ENCODE assay signal across 16 mouse cellular contexts in genomic region chr2:128313582-128313918, GRCm38 (mm10).
DNase-seq lines count a peak whose midpoint lies in the region; TF ChIP-seq lines count a peak whose summit lies in the region.
"Had no signal": no experiment of that assay in that cellular context is flagged by ENCODE, and none has a peak within 500 bp of the region (broad histone marks: within the 10 kb centered on the region; RNA-seq: fewer than 3 reads in every experiment).

No protein-coding gene starts in this region.

- H3K27me3 ChIP-seq in heart, adult 2 months (ENCODE audit: control insufficient read depth, insufficient read depth, low read length): no peaks in the 10 kb centered on the region
- H3K27me3 ChIP-seq: heart, embryonic 13.5 days; neural tube, embryonic 13.5 days had no signal

- peak overlapping the region; percentile 34; the same call in 1 of the 2 replicates for H3K27ac ChIP-seq in heart, adult 2 months
- H3K27ac ChIP-seq: neural tube, embryonic 13.5 days had no signal

- 36% methylated on average over 2 of the region's 2 CpGs for WGBS in heart, adult 2 months

- H3K36me3 ChIP-seq in heart, adult 2 months (ENCODE audit: control insufficient read depth, insufficient read depth, low read length): peaks cover 2% of the 10 kb centered on the region; the same call in 1 of the 2 replicates
- H3K36me3 ChIP-seq: G1E; heart, embryonic 13.5 days; neural tube, embryonic 13.5 days had no signal

- peaks cover 18% of the 10 kb centered on the region for H3K4me1 ChIP-seq in heart, adult 2 months (ENCODE audit: control insufficient read depth, insufficient read depth, low read length)

- intact Hi-C loops in heart, adult 2 months (cut with DNase I): loop anchor here (2.0 to 5.0 kb wide), 4 partner anchors 66 to 187 kb away; partner anchors contain the start of gene Bcl2l11
- intact Hi-C loops in heart, postnatal 36 days (cut with DNase I): loop anchor here (2.0 to 5.0 kb wide), 3 partner anchors 25 to 191 kb away; no protein-coding TSS in a partner anchor

- no peak for TF ChIP-seq CTCF in heart, adult 2 months (IDR thresholded peaks at IDR 0.05)

- no peak overlapping the region for H3K9ac ChIP-seq in heart, adult 2 months (ENCODE audit: low read depth, low read length)
- H3K9ac ChIP-seq: liver, postnatal 0 days; neural tube, embryonic 13.5 days had no signal

- TF ChIP-seq POLR2A in heart, adult 2 months (IDR thresholded peaks at IDR 0.05; ENCODE audit: insufficient read depth, low read depth, low read length): no peak

- DNase-seq in heart, adult 2 months: no peak
- DNase-seq in heart, postnatal 36 days: no peak
- peak; percentile 47 for DNase-seq in kidney, postnatal 10 days
- DNase-seq in kidney, adult 8-10 months: no peak
- DNase-seq in R1 (ENCODE audit: low read depth, low spot score): peak; percentile 26
- DNase-seq in spleen, postnatal 14 days (ENCODE audit: low spot score in 2 of 2): no peak
- no peak for DNase-seq in testis, postnatal 10 days (ENCODE audit: low spot score)
- DNase-seq: adrenal gland, adult 8-10 months; gastrocnemius, postnatal 10 days; kidney, adult 2 months; liver, postnatal 0 days; lung, postnatal 36 days; thymus, postnatal 36 days had no signal

- H3K4me3 ChIP-seq in heart, adult 2 months: no peak overlapping the region
- H3K4me3 ChIP-seq: heart, embryonic 13.5 days; neural tube, embryonic 13.5 days had no signal

- no peaks in the 10 kb centered on the region for H3K79me2 ChIP-seq in heart, adult 2 months (replicated peaks; ENCODE audit: control insufficient read depth, insufficient read depth, low read length)

- no peak for TF ChIP-seq EP300 in heart, adult 2 months (IDR thresholded peaks at IDR 0.05; ENCODE audit: insufficient read depth, low read depth, low read length)

Comparison
In these comparisons a context has a peak if more than half of its experiments do, and no peak if none do; other contexts are left out.
1. DNase-seq: peak in kidney, postnatal 10 days (single experiment) and R1 (single experiment); none in heart, adult 2 months (0 of 2), heart, postnatal 36 days (0 of 2), kidney, adult 8-10 months (0 of 2), spleen, postnatal 14 days (0 of 2) and testis, postnatal 10 days (single experiment).